Mouse (Mus musculus) stomach, embryonic 15.5 days (tissue): ENCODE data around the gene Dnah2. TPM values are rescaled to one million over a fixed set of nuclear protein-coding genes. Genes with fewer than 3 reads are reported as not detected.

Experiments used
- ATAC-seq: fragments of 200-750 bp; cut with Nextera tagmentation; 2 replicates; pipeline ENCODE4 v1.8.0; 2017; ENCODE audit warnings: low read depth, moderate number of reproducible peaks, moderate TSS enrichment; ENCODE audit not compliant: insufficient read depth, low FRiP score
- H3K27ac ChIP-seq: fragments of 300-500 bp; sonication (generic); 2 replicates; pipeline ENCODE4 v1.5.1; 2015; ENCODE audit warnings: mild to moderate bottlenecking, inconsistent platforms
- H3K27me3 ChIP-seq: fragments of 300-500 bp; sonication (generic); replicated peaks from 2 replicates; pipeline ENCODE4 v1.6.1; 2015; ENCODE audit warnings: inconsistent platforms
- H3K36me3 ChIP-seq: fragments of 300-500 bp; sonication (generic); 2 replicates; pipeline ENCODE4 v1.6.1; 2015; ENCODE audit warnings: inconsistent platforms
- H3K4me1 ChIP-seq: fragments of 300-500 bp; sonication (generic); 2 replicates; pipeline ENCODE4 v1.6.1; 2015; ENCODE audit warnings: inconsistent platforms
- H3K4me2 ChIP-seq: fragments of 300-500 bp; sonication (generic); 2 replicates; pipeline ENCODE4 v1.6.1; 2015; ENCODE audit warnings: mild to moderate bottlenecking, inconsistent platforms
- H3K4me3 ChIP-seq: fragments of 300-500 bp; sonication (generic); replicated peaks from 2 replicates; pipeline ENCODE4 v1.5.1; 2015; ENCODE audit warnings: inconsistent platforms
- H3K9ac ChIP-seq: fragments of 300-500 bp; sonication (generic); 2 replicates; pipeline ENCODE4 v1.6.1; 2015; ENCODE audit warnings: inconsistent platforms
- H3K9me3 ChIP-seq: fragments of 300-500 bp; sonication (generic); 2 replicates; pipeline ENCODE4 v1.6.1; 2016; ENCODE audit warnings: inconsistent platforms
- WGBS: fragments of 180-500 bp; shearing (Covaris S2); methylation state at CpG from one replicate; pipeline ENCODE4 v1.1.7; 2015; 5-methylcytosine and 5-hydroxymethylcytosine counted together
- polyA plus RNA-seq: library from polyadenylated mRNA; unstranded; fragments of >200 nt; fragmentation: Nextera tagmentation; extraction: Ambion mirVana; gene quantifications from 2 replicates; pipeline ENCODE4 v1.2.1, GENCODE M21; 2015

The Dnah2 gene
- polyA plus RNA-seq, 1 experiment from 2014 or later = 0.81 TPM

DNA sequence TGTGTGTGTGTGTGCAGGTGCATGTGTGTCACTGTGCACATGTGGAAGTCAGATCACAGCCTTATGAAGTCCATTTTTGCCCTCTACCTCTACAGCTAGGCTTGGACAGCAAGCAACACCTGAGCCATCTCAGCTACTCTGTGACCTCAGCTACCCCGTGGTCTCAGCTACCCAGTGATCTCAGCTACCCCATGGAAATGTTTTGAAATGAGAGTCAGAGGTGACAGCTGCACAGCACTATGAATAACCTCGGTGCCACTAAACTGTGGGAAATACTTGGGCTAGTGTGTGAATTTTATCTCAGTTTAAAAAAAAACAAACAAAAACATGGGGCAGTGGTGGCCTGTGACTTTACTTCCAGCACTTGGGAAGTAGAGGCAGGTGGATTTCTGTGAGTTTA is 58.0 kb downstream of the Dnah2 start:
- no peaks in the 10 kb centered on the region for H3K9me3 ChIP-seq
- no peak overlapping the region for H3K27ac ChIP-seq
- no peaks in the 10 kb centered on the region for H3K4me1 ChIP-seq
- WGBS = 63% methylated on average over 2 of the region's 2 CpGs
- no peaks in the 10 kb centered on the region for H3K27me3 ChIP-seq
- H3K4me2 ChIP-seq = no peak overlapping the region
- H3K4me3 ChIP-seq = no peak overlapping the region
- no peak for ATAC-seq
- H3K36me3 ChIP-seq = no peaks in the 10 kb centered on the region
- H3K9ac ChIP-seq = no peak overlapping the region

DNA sequence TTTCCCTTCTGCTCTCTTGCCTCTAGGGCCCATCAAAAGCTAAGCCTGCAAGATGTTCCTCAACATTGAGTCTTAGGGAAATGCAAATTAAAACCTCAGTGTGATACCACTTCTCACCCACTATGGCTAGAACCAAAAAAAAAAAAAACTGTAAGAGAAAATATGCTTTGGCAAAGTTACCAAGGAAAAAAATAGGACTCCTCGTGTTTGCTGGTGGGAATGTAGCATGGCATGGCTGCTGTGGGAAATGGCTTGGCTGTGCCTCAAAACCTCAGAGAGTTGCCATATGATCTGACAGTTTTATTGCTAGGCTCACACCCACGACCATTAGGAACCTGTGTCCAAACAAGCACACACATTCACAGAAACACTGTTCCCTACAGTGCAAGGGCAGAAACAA is 61.4 kb downstream of the Dnah2 start:
- no peak for ATAC-seq
- Histone ChIP-seq H3K9me3 (no peaks in the 10 kb centered on the region), H3K27ac (no peak overlapping the region), H3K9ac (no peak overlapping the region), H3K36me3 (no peaks in the 10 kb centered on the region), H3K4me3 (no peak overlapping the region), H3K4me1 (no peaks in the 10 kb centered on the region), H3K27me3 (no peaks in the 10 kb centered on the region), H3K4me2 (no peak overlapping the region)
- WGBS = 73% methylated on average over 2 of the region's 2 CpGs

DNA sequence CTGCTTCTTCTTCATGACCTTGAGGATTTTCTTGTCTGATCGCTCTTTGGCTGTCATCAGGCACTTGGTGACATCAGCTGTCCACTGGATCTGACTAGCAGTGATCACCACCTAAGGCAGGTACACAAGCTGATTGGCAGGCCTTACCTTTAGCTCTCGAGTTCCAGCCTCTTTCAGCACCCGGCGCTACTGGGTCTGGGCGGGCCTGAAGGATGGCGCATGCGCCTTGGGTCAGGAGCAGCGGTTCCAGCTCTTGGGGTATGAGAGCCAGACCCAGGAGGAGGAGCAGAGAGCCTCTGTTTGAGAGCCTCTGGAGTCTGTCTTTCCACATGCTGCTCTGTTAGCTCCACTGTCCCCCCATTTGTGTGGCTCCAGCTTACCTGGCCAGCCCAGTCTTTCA is 71.3 kb downstream of the Dnah2 start:
- Histone ChIP-seq H3K9me3 (no peaks in the 10 kb centered on the region), H3K27me3 (no peaks in the 10 kb centered on the region), H3K36me3 (no peaks in the 10 kb centered on the region), H3K4me3 (no peak overlapping the region), H3K4me1 (no peaks in the 10 kb centered on the region), H3K27ac (no peak overlapping the region), H3K9ac (no peak overlapping the region), H3K4me2 (no peak overlapping the region)
- 92% methylated on average over 8 of the region's 8 CpGs for WGBS
- ATAC-seq = no peak

DNA sequence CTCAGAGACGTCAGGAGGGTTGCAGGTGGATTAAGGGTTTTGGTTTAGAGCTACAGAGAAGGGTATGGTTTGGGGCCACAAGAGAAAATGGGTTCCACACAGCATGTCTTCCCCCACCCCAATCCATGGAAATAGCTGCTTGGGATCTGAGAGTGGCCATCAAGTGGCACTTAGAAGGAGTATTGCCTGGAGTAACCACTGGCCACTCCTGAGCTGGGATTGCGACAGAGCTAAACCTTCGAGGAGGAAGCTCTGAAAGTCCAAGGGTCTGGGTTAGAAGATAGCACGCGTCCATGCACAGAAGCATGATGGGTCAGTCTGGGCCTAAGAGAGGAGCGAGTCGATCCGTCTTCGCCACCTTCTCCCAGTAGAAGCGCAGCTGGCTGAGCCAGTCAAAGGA is 72.1 kb downstream of the Dnah2 start:
- Histone ChIP-seq H3K4me2 (no peak overlapping the region), H3K4me3 (no peak overlapping the region), H3K4me1 (no peaks in the 10 kb centered on the region), H3K9ac (no peak overlapping the region), H3K27me3 (0 out of 2 replicates have a peak, but pooled peaks cover 5% of the 10 kb centered on the region), H3K27ac (no peak overlapping the region), H3K9me3 (no peaks in the 10 kb centered on the region), H3K36me3 (no peaks in the 10 kb centered on the region)
- 91% methylated on average over 10 of the region's 10 CpGs for WGBS
- no peak for ATAC-seq

DNA sequence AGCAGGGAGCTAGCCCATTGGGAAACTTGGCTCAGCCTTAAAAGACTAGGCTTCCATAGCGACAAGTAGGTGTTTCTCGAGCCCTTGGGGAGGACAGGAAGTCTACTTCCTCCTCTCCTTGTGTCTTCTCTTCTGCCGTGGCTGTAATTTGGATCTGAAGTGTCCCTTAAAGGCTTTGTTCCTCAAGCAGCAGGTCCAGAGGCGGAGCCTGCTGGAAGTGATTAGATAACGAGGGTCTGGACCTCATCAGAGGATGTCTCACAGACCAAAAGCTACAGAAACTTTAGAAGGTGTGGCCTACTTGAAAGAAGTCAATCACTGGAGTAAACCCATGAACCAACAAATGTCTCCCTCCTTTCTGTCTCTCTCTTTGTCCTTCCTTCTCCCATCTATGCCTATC is 74.2 kb downstream of the Dnah2 start:
- Histone ChIP-seq H3K9ac (no peak overlapping the region), H3K27ac (no peak overlapping the region), H3K4me2 (no peak overlapping the region), H3K4me1 (no peaks in the 10 kb centered on the region), H3K36me3 (no peaks in the 10 kb centered on the region), H3K4me3 (no peak overlapping the region), H3K9me3 (no peaks in the 10 kb centered on the region), H3K27me3 (0 out of 2 replicates have a peak, but pooled peaks cover 5% of the 10 kb centered on the region)
- ATAC-seq = no peak
- 34% methylated on average over 5 of the region's 5 CpGs for WGBS

DNA sequence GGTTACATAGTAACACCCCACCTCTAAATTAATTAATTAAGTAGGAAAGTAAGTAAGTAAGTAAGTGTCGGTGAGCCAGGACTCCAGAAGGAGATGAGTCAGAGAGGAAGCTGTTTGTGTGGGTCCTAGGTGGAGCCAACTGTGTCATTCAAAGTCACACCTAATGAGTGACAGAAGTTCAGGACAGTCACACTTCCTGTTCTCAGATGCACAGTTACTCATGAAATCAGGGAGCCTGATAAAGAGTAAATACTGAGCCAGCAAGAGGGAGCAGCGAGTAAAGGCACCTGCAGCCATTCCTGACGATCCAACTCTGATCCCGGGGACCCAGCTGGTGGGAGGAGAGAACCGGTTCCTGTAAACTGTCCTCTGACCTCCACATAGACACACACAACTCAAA is 76.2 kb downstream of the Dnah2 start:
- Histone ChIP-seq H3K27ac (no peak overlapping the region), H3K36me3 (no peaks in the 10 kb centered on the region), H3K4me1 (no peaks in the 10 kb centered on the region), H3K4me2 (no peak overlapping the region), H3K27me3 (0 out of 2 replicates have a peak, but pooled peaks cover 5% of the 10 kb centered on the region), H3K4me3 (no peak overlapping the region), H3K9me3 (no peaks in the 10 kb centered on the region), H3K9ac (no peak overlapping the region)
- 31% methylated on average over 5 of the region's 5 CpGs for WGBS
- 0 out of 2 replicates have a peak, but pooled peaks have one; percentile 14 for ATAC-seq

DNA sequence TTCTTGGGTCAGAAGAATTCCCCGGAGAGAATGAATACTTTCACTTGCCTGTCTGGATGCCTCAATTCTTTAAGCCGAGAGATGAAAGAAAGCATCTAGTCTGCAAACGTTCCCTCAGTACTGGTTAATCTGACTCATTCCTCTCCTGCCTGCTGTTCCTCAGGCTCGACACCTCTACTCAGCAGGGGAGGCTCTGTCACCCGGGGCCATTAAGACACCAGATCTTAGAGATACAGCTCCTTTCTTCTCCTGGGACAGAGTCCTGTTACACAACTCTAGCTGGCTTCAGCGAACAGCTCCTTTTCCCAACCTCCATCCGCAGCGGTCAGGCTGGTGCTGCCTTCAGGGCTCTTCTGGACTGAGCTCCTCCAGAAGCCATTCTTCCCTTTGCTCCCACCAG is 77.4 kb downstream of the Dnah2 start:
- Histone ChIP-seq H3K27me3 (0 out of 2 replicates have a peak, but pooled peaks cover 5% of the 10 kb centered on the region), H3K27ac (no peak overlapping the region), H3K4me3 (no peak overlapping the region), H3K9me3 (no peaks in the 10 kb centered on the region), H3K4me1 (no peaks in the 10 kb centered on the region), H3K4me2 (no peak overlapping the region), H3K9ac (no peak overlapping the region), H3K36me3 (no peaks in the 10 kb centered on the region)
- no peak for ATAC-seq
- WGBS = 23% methylated on average over 8 of the region's 8 CpGs

DNA sequence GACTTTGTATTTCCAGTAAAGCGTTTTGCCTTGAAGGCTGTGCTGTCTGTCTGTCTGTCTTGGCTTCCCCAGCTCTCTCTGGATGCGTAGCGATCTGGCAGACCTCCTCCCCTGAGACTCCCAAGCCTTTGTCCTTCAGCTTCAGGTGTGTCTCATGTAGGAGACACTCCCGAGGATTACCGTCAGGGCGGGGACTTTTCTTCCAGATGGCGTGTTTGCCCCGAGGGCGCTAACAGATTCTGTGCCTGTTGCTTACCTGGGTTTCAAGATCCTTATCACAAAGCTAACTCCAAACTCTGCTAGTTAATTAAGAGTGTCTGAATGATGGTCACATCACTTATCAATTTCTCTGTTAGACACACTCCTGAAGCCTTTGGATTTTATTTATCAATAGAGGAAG is 79.6 kb downstream of the Dnah2 start:
- 66% methylated on average over 9 of the region's 9 CpGs for WGBS
- H3K27ac ChIP-seq = no peak overlapping the region
- H3K9ac ChIP-seq = no peak overlapping the region
- H3K9me3 ChIP-seq = no peaks in the 10 kb centered on the region
- H3K36me3 ChIP-seq = no peaks in the 10 kb centered on the region
- H3K4me3 ChIP-seq = no peak overlapping the region
- H3K4me2 ChIP-seq = no peak overlapping the region
- H3K27me3 ChIP-seq = 0 out of 2 replicates have a peak, but pooled peaks cover 5% of the 10 kb centered on the region
- ATAC-seq = no peak
- no peaks in the 10 kb centered on the region for H3K4me1 ChIP-seq

DNA sequence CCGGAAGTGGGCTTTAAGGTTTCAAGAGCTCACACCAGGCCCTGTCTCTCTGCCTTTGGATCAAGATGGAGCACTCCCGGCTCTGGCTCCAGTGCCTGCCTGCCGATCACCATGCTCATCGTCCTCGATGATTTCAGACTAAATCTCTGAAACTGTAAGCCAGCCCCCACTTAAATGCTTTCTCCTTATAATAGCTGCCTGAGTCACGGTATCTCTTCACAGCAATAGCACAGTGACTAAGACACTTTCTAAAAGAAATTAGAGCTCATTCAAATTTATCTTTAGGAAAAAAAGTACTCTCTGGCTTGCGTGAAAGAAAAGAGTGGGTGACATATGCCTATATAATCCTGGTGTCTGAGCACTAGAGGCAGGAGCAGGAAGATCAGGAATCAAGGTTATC is 84.9 kb downstream of the Dnah2 start:
- Histone ChIP-seq H3K27me3 (no peaks in the 10 kb centered on the region), H3K9ac (no peak overlapping the region), H3K36me3 (no peaks in the 10 kb centered on the region), H3K9me3 (no peaks in the 10 kb centered on the region), H3K4me3 (no peak overlapping the region), H3K27ac (no peak overlapping the region), H3K4me1 (no peaks in the 10 kb centered on the region), H3K4me2 (no peak overlapping the region)
- 94% methylated on average over 7 of the region's 7 CpGs for WGBS
- ATAC-seq = no peak

DNA sequence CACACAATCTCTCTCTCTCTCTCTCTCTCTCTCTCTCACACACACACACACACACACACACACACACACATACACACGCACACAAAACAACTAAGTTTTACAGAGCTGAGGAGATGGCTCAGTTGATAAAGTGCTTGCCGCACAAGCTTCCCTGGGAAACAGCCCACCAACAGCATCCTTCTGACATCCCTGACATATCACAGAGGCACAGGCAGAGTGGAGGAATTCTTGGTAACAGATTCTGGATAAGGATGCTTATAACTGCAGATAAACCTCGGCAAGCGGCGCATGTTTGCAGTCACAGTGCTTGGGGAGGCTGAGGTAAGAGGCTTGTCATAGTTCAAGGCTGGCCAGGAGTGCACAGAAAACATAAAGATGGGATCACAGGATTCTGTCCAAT is 87.3 kb downstream of the Dnah2 start:
- no peak for ATAC-seq
- Histone ChIP-seq H3K4me2 (no peak overlapping the region), H3K27ac (no peak overlapping the region), H3K4me1 (peaks cover 5% of the 10 kb centered on the region; the same call in 1 of the 2 replicates), H3K9me3 (no peaks in the 10 kb centered on the region), H3K9ac (no peak overlapping the region), H3K36me3 (no peaks in the 10 kb centered on the region), H3K27me3 (no peaks in the 10 kb centered on the region), H3K4me3 (no peak overlapping the region)
- 45% methylated on average over 5 of the region's 5 CpGs for WGBS

DNA sequence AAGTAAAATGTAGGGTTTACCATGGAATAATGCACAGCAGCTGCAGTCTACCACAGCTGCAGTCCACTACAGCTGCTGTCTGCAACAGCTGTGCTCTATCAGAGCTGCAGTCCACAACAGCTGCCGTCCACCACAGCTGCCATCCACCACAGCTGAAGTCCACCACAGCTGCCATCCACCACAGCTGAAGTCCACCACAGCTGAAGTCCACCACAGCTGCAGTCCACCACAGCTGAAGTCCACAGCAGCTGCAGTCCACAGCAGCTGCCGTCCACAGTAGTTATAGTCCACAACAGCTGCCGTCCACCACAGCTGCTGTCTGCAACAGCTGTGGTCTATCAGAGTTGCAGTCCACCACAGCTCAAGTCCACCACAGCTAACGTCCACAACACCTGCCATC is 89.0 kb downstream of the Dnah2 start:
- Histone ChIP-seq H3K4me3 (no peak overlapping the region), H3K9me3 (no peaks in the 10 kb centered on the region), H3K4me1 (peaks cover 5% of the 10 kb centered on the region; the same call in 1 of the 2 replicates), H3K4me2 (no peak overlapping the region), H3K27ac (no peak overlapping the region), H3K9ac (no peak overlapping the region), H3K27me3 (no peaks in the 10 kb centered on the region), H3K36me3 (no peaks in the 10 kb centered on the region)
- 40% methylated on average over 4 of the region's 4 CpGs for WGBS
- ATAC-seq = no peak

DNA sequence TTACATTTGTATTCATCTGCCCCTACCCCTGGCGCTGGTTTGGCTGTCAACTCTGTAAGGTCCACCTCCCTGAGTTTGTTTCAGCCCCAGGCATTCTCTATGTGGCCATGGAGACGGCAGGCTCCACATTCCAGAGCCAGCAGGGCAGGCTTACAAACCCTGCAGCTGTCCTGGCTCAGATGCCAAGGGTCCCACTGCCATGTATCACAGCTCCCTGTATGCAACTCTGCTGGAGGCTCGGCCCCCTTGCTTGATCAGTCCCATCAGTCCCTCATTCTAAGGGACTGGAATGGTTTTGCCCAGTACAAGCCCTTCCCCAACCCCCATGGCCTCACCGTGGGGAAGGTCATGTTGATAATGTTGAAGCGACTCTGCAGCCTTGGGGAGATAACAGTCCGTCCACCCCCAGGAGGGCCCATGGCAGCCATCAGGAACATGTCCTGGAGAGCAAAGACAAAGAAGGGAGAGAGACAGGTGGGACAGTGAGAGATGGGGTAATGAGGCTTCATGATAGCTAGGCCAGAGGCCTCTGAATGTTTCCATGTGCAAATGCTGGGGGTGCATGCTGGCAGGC is 91.8 kb downstream of the Dnah2 start:
- peaks cover 14% of the 10 kb centered on the region for H3K4me1 ChIP-seq
- no peaks in the 10 kb centered on the region for H3K9me3 ChIP-seq
- H3K27ac ChIP-seq = no peak overlapping the region
- WGBS = 31% methylated on average over 6 of the region's 6 CpGs
- no peak overlapping the region for H3K4me2 ChIP-seq
- H3K27me3 ChIP-seq = no peaks in the 10 kb centered on the region
- no peaks in the 10 kb centered on the region for H3K36me3 ChIP-seq
- H3K9ac ChIP-seq = no peak overlapping the region
- ATAC-seq = no peak
- no peak overlapping the region for H3K4me3 ChIP-seq
